Mouse (Mus musculus): Measurements from ENCODE around the gene Rbm47. TPM values are rescaled to one million over a fixed set of nuclear protein-coding genes. Genes with fewer than 3 reads are reported as not detected.

The Rbm47 gene
- total and polyA plus RNA-seq, 3 experiments, result 1.9 to 3.5 (median 2.2) TPM

GRCm38 (mm10) chr5:66139171-66139570, 33.7 kb downstream of the Rbm47 start:
- Histone ChIP-seq H3K27ac (no peak overlapping the region), H3K27me3 (ENCODE audit: control insufficient read depth, insufficient read depth, low read length) (no peaks in the 10 kb centered on the region; the same call in 1 of the 2 replicates), H3K79me2 (replicated peaks; ENCODE audit: control insufficient read depth, insufficient read depth, low read length) (no peaks in the 10 kb centered on the region), H3K36me3 (ENCODE audit: control insufficient read depth, insufficient read depth, low read length) (no peaks in the 10 kb centered on the region), H3K4me3 (no peak overlapping the region), H3K4me1 (ENCODE audit: control insufficient read depth, insufficient read depth, low read length) (no peaks in the 10 kb centered on the region), H3K9ac (ENCODE audit: low read depth, low read length) (no peak overlapping the region)
- TF ChIP-seq CTCF (IDR thresholded peaks at IDR 0.05) (no peak), EP300 (IDR thresholded peaks at IDR 0.05; ENCODE audit: insufficient read depth, low read depth, low read length) (no peak), POLR2A (IDR thresholded peaks at IDR 0.05; ENCODE audit: insufficient read depth, low read depth, low read length) (no peak)
- 62% methylated on average over 6 of the region's 6 CpGs for WGBS
- no peak for DNase-seq
- intact Hi-C loops (cut with DNase I), result no loop called here

- WGBS, result 48% methylated on average over 10 of the region's 10 CpGs
Observed at GRCm38 (mm10) chr5:66138597-66138996, 34.3 kb downstream of the Rbm47 start.

GRCm38 (mm10) chr5:66137250-66137649, 35.7 kb downstream of the Rbm47 start:
- no peaks in the 10 kb centered on the region for H3K27me3 ChIP-seq (ENCODE audit: control insufficient read depth, insufficient read depth, low read length)
- H3K4me1 ChIP-seq (ENCODE audit: control insufficient read depth, insufficient read depth, low read length), result no peaks in the 10 kb centered on the region
- H3K4me3 ChIP-seq, result no peak overlapping the region
- H3K79me2 ChIP-seq (replicated peaks; ENCODE audit: control insufficient read depth, insufficient read depth, low read length), result no peaks in the 10 kb centered on the region
- TF ChIP-seq EP300 (IDR thresholded peaks at IDR 0.05; ENCODE audit: insufficient read depth, low read depth, low read length) (no peak), CTCF (IDR thresholded peaks at IDR 0.05) (no peak), POLR2A (IDR thresholded peaks at IDR 0.05; ENCODE audit: insufficient read depth, low read depth, low read length) (no peak)
- intact Hi-C loops (cut with DNase I), result no loop called here
- H3K36me3 ChIP-seq (ENCODE audit: control insufficient read depth, insufficient read depth, low read length), result no peaks in the 10 kb centered on the region
- WGBS, result 41% methylated on average over 4 of the region's 4 CpGs
- no peak overlapping the region for H3K27ac ChIP-seq
- no peak overlapping the region for H3K9ac ChIP-seq (ENCODE audit: low read depth, low read length)
- peak in 1 of 2 experiments; percentile 21 for DNase-seq

More at GRCm38 (mm10) chr5:66138597-66138996, 34.3 kb downstream of the Rbm47 start:
- Histone ChIP-seq H3K79me2 (replicated peaks; ENCODE audit: control insufficient read depth, insufficient read depth, low read length) (no peaks in the 10 kb centered on the region), H3K27ac (no peak overlapping the region), H3K9ac (ENCODE audit: low read depth, low read length) (no peak overlapping the region), H3K4me3 (no peak overlapping the region), H3K36me3 (ENCODE audit: control insufficient read depth, insufficient read depth, low read length) (no peaks in the 10 kb centered on the region), H3K4me1 (ENCODE audit: control insufficient read depth, insufficient read depth, low read length) (no peaks in the 10 kb centered on the region), H3K27me3 (ENCODE audit: control insufficient read depth, insufficient read depth, low read length) (no peaks in the 10 kb centered on the region)
- DNase-seq, result peak; percentile 27 to 60
- TF ChIP-seq CTCF (IDR thresholded peaks at IDR 0.05) (no peak), POLR2A (IDR thresholded peaks at IDR 0.05; ENCODE audit: insufficient read depth, low read depth, low read length) (no peak), EP300 (IDR thresholded peaks at IDR 0.05; ENCODE audit: insufficient read depth, low read depth, low read length) (no peak)
- intact Hi-C loops (cut with DNase I), result no loop called here

- DNase-seq, result no peak
- no peak overlapping the region for H3K9ac ChIP-seq (ENCODE audit: low read depth, low read length)
- intact Hi-C loops (cut with DNase I), result no loop called here
- 80% methylated on average over 3 of the region's 3 CpGs for WGBS
- H3K4me3 ChIP-seq, result no peak overlapping the region
- H3K27me3 ChIP-seq (ENCODE audit: control insufficient read depth, insufficient read depth, low read length), result no peaks in the 10 kb centered on the region
- TF ChIP-seq POLR2A (IDR thresholded peaks at IDR 0.05; ENCODE audit: insufficient read depth, low read depth, low read length) (no peak), EP300 (IDR thresholded peaks at IDR 0.05; ENCODE audit: insufficient read depth, low read depth, low read length) (no peak), CTCF (IDR thresholded peaks at IDR 0.05) (no peak)
- no peaks in the 10 kb centered on the region for H3K79me2 ChIP-seq (replicated peaks; ENCODE audit: control insufficient read depth, insufficient read depth, low read length)
- no peaks in the 10 kb centered on the region for H3K36me3 ChIP-seq (ENCODE audit: control insufficient read depth, insufficient read depth, low read length)
- no peaks in the 10 kb centered on the region for H3K4me1 ChIP-seq (ENCODE audit: control insufficient read depth, insufficient read depth, low read length)
- no peak overlapping the region for H3K27ac ChIP-seq
Observed at GRCm38 (mm10) chr5:66135853-66136210, 37.1 kb downstream of the Rbm47 start.

- Histone ChIP-seq H3K4me3 (no peak overlapping the region), H3K9ac (ENCODE audit: low read depth, low read length) (no peak overlapping the region), H3K4me1 (ENCODE audit: control insufficient read depth, insufficient read depth, low read length) (no peaks in the 10 kb centered on the region), H3K27ac (no peak overlapping the region), H3K27me3 (ENCODE audit: control insufficient read depth, insufficient read depth, low read length) (no peaks in the 10 kb centered on the region), H3K36me3 (ENCODE audit: control insufficient read depth, insufficient read depth, low read length) (no peaks in the 10 kb centered on the region), H3K79me2 (replicated peaks; ENCODE audit: control insufficient read depth, insufficient read depth, low read length) (no peaks in the 10 kb centered on the region)
- intact Hi-C loops (cut with DNase I), result no loop called here
- TF ChIP-seq EP300 (IDR thresholded peaks at IDR 0.05; ENCODE audit: insufficient read depth, low read depth, low read length) (no peak), POLR2A (IDR thresholded peaks at IDR 0.05; ENCODE audit: insufficient read depth, low read depth, low read length) (no peak), CTCF (IDR thresholded peaks at IDR 0.05) (no peak)
- DNase-seq, result no peak
- WGBS, result 68% methylated on average over 11 of the region's 11 CpGs
Observed at GRCm38 (mm10) chr5:66135161-66135852, 37.6 kb downstream of the Rbm47 start.

- 94% methylated on average over 7 of the region's 7 CpGs for WGBS
- H3K4me3 ChIP-seq, result no peak overlapping the region
- H3K4me1 ChIP-seq (ENCODE audit: control insufficient read depth, insufficient read depth, low read length), result no peaks in the 10 kb centered on the region
- TF ChIP-seq POLR2A (IDR thresholded peaks at IDR 0.05; ENCODE audit: insufficient read depth, low read depth, low read length), result no peak
- no peak for TF ChIP-seq EP300 (IDR thresholded peaks at IDR 0.05; ENCODE audit: insufficient read depth, low read depth, low read length)
- no peak for TF ChIP-seq CTCF (IDR thresholded peaks at IDR 0.05)
- no peak overlapping the region for H3K27ac ChIP-seq
- no peak overlapping the region for H3K9ac ChIP-seq (ENCODE audit: low read depth, low read length)
- no peaks in the 10 kb centered on the region for H3K79me2 ChIP-seq (replicated peaks; ENCODE audit: control insufficient read depth, insufficient read depth, low read length)
- no peaks in the 10 kb centered on the region for H3K36me3 ChIP-seq (ENCODE audit: control insufficient read depth, insufficient read depth, low read length)
- intact Hi-C loops (cut with DNase I), result no loop called here
- no peak for DNase-seq
- H3K27me3 ChIP-seq (ENCODE audit: control insufficient read depth, insufficient read depth, low read length), result no peaks in the 10 kb centered on the region
Observed at GRCm38 (mm10) chr5:66134578-66134977, 38.3 kb downstream of the Rbm47 start.

All from heart, adult 2 months (tissue).